Mouse (Mus musculus) heart, postnatal 4 days (tissue): ENCODE results near the gene Sh3bp4. TPM values are rescaled to one million over a fixed set of nuclear protein-coding genes. Genes with fewer than 3 reads are reported as not detected.

Experiments used
- DNase-seq: peaks from one replicate; pipeline ENCODE4 v3.0.0; 2021
- total RNA-seq, 2 experiments: library from RNA; stranded (reverse); gene quantifications; 2 replicates each; pipeline ENCODE4 v1.2.3; 2021

Gene Sh3bp4
- total RNA-seq, result 10 to 100 TPM; 43.5 to 45.3 TPM

DNA sequence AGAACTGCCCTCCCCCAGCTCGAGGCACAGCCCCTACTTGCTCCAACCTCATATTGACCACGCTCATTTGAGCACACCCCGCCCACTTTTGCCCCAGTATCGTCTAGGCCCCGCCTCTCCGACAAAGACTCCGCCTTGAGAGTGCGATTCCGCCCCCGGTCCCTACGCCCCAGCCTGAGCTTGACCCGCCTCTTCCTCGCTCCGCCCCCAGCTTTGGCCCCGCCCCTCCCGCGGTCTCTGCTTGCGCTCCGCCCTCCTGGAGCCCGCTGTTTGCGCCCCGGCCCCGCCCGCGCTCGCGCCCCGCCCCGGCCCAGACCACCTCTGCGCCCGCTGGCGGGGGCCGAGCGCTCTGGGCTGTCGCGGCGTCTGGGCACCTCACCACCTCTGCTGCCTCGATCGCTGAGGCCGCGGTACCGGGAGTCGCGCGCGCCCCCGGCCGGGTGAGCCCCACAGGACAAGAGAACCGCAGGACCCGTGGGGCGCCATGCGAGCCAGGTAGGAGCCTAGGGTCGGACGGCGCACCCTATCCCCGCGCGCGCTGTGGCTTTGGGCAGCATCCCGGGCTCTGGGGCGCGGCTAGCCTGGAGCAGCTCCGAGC, at the start of gene Sh3bp4:
Gene Sh3bp4, plus strand, starts transcription at position 313 of the 598 bp plus-strand sequence.
- DNase-seq, result peak; percentile 100

GRCm38 (mm10) chr1:89022997-89023396, 47.2 kb upstream of the Sh3bp4 start:
- DNase-seq, result no peak

DNA sequence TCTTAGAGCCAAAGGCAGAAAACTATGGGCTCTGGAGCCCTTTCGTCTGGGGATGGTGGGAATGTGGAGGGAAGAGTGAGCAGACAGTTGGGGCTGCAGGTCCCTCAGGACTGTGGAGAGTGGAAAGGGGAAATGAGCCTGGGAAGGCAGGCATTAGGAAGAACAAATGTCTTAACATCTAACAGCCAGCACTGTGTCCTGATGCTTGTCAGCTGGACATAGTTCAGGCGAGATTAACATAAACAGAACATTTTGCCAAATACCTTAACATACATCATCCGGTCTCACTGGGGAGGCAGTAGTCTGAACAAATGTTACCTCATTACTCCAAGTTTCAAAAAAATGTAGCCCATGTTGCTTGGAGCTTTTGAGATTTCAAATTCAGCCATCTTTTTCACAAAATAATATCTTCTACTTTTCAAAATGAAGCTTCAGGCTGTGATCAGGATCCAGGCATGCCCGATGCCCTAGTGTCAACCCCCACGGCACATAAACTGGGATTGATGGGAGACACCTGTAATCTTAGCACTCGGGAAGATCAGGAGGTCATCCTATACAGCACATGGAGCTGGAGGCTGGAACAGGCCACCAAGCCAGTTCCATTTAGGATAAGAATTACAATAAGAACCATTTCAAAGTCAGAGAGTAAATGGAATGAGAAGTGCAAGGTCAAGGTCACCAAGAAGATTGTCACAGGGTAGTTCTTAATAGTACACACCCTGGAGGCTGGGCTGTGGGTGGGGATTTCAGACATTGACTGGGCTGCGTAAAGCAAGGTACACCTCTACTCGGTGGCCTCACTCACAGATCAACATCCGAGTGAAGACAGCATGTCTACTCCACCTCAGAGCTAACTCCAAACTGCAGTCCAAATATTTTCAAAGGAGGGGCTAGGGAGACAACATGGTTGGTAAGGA, 45.3 kb upstream of the Sh3bp4 start:
- DNase-seq, result no peak

GRCm38 (mm10) chr1:89026040-89026439, 44.2 kb upstream of the Sh3bp4 start:
- no peak for DNase-seq

- DNase-seq, result no peak
These were observed 40.9 kb upstream of the Sh3bp4 start for GRCm38 (mm10) chr1:89029136-89029927.

- no peak for DNase-seq
These were observed 36.6 kb upstream of the Sh3bp4 start for GRCm38 (mm10) chr1:89033661-89034060.

GRCm38 (mm10) chr1:89034061-89034460, 36.2 kb upstream of the Sh3bp4 start:
- DNase-seq, result no peak

DNA sequence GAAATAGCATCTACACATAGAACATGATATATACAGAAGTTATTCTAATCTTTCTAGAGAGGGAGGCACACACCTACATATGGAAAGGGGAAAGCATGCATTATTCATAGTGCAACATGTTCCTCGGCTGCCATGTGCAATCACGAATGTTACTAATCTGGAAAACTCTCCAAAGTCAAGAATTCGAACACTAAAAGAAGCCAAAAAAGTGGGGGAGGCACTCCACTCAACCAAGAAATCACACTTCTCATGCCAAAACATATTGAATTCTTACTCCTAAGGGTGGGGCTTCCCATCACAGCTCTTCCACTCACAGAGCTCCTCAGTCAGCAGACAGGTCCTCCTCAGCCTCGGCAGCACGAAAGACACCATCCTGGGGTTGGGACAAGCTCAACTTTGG, 35.1 kb upstream of the Sh3bp4 start:
- no peak for DNase-seq

GRCm38 (mm10) chr1:89039836-89040235, 30.4 kb upstream of the Sh3bp4 start:
- no peak for DNase-seq

DNA sequence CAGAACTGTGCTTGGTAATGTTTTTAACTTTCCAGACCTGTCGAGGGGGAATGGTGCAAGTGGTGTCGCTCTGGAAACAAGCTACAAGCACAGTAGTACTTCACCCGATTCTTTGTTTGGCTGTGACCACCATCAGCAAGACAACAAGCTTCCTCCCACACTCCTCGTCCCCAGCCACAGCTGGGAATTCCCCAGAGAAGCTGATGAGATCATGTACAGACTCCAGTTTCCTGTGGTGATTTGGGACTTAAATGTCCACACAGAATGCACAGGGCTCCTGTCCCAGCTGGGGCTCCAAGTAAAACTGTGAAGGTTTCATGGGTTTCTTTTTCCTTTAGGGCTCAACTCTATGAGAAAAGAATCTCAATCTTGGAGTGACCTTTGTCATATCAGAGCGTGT, 28.9 kb upstream of the Sh3bp4 start:
- peak; percentile 70 for DNase-seq

DNA sequence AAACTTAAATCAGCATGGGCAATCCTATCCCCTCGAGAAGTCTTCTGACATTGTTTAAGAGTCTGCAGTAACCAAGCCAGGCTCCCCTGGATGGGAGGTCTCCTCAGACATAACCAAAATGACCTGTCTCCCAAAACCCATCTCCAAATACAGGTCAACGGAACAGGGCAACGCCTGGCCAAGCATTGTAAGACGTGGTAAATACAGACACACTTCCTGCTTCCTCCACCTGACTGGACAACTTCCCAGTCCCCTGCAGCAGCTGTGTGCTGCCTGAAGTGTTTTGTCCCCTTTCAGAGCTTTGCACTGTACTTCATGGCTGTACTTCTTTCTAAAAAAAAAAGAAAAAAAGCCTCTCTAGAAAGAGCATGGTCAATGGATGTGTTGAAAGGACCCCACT, 28.1 kb upstream of the Sh3bp4 start:
- DNase-seq, result no peak

DNA sequence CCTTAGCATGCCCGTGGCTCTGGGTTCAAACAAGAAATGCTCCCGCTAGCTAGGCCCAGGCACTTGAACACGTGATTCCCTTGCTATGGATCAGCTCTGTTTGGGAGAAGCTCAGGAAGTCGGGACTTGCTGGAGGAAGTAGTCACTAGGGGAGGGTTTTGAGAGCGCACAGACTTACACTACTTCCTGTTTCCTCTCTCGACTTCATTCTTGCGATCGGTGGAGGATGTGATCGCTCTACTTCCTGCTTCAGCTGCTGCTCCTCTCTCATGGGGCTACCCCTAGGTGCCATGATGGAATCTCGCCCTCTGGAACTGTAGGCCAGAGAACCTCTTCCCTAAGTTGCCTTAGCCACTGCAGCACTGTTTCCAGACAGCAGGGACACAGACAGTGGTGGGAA, 27.3 kb upstream of the Sh3bp4 start:
- no peak for DNase-seq

DNA sequence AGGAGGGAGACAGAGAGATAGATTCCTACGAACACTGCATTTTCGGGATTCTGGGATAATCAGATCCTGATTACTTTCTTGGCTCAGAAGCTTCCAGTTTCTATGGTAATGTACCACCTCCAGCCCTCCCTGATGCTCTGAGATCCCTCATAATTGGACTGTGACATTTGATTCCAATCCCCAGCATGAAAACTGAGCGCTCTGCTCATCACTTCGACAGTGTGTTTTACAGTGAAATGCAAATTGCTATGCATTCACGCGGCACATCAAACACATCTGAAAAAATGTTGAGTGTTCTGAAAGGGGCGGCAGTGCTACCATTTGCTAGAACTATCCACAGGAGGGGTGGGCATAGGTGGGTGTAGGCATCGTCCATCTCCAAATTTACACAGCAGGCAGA, 24.8 kb upstream of the Sh3bp4 start:
- DNase-seq, result no peak

- no peak for DNase-seq
These were observed 20.7 kb upstream of the Sh3bp4 start for GRCm38 (mm10) chr1:89049506-89049905.

DNA sequence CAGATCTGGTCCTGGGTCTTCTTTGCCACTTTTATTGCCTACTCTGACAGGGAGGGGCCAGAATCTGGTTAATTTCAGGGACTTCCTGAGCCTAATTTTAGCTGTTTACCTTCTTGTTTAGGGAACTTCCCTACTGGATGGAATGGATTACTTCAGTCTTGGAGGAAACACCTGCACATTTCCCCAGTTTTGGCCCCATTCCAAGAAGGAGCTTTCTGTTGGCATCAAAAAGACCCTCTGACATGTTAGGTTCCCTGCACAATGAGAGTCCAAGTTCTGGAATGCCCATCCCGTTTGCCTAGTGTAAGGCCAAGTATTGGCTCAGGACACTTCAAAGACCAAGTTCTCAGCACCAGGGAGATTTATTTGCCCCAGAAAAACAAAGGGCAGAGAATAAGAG, 14.0 kb upstream of the Sh3bp4 start:
- no peak for DNase-seq

GRCm38 (mm10) chr1:89057430-89057829, 12.8 kb upstream of the Sh3bp4 start:
- no peak for DNase-seq

DNA sequence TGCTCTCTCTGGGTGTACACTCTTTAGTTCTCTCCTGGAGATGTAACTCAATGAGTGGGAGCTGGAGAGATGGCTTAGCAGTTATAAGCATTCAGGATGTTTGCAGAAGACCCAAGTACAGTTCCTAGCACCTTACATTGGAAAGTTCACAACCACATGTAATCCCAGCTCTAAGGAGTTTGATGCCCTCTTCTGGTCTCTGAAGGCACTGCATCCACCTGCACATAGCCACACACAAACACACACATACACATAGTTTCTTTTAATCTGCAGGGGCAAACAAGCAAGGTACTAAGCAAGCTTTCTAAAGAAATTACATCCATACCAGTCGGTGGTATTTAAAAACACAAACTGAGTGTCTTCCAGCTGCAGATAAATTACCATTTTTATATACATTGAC, 12.2 kb upstream of the Sh3bp4 start:
- no peak for DNase-seq

DNA sequence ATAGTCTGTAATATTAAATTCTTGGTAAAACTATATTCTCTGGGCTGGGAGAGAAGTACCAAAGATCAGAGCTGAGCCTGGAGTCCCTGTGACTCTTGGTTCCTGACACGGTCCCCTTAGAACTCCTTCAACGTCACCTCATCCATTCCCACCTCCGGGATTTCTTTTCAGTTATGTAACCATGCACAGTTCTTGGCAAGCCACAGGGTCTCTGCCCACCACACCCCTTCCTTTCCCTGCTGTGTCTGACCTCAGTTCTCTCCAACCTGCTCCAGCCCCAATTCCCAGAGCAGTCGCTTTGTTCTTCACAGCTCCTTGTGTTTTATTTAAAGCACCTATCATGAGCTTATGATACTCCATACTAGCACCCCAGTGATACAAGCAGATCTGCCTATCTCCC, 7.2 kb upstream of the Sh3bp4 start:
- peak; percentile 27 for DNase-seq

GRCm38 (mm10) chr1:89063800-89064199, 6.4 kb upstream of the Sh3bp4 start:
- DNase-seq, result no peak

- no peak for DNase-seq
These were observed 1.4 kb upstream of the Sh3bp4 start for GRCm38 (mm10) chr1:89068812-89069211.

DNA sequence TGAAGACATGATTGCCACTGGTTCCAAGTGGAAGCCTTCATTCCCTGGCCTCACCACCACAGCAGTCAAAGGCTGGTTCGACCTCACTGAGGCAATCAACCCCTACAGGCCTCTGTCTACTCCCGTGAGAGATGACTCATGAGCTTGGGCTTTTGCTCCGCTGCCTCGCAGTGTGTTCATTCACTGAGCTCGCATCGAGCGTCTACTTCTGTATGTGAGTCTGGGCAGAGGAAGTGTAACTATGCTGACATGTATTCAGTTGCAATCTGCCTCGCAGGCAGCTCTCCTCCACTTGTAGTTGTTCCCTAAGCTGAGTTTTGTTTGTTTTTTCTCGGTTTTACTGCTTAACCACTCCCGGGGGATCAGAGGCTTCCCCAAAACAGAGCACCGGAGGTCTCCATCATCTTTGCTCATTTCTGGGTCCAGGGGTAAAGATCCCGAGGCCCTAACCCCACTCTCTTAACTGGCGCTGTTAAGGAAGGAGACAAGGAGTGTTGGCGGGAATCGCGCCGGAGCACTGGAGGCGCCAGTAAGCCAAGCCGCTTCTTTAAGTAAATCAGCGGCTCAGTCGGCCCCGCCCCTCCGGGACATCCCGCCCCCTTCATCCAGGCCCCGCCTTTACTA, 624 bp upstream of the Sh3bp4 start:
- peak; percentile 61 for DNase-seq

- peak; percentile 66 for DNase-seq
These were observed 701 bp downstream of the Sh3bp4 start for GRCm38 (mm10) chr1:89070871-89071361.
